Mouse (Mus musculus): ENCODE measurements around the gene Trap1. TPM values are rescaled to one million over a fixed set of nuclear protein-coding genes. Genes with fewer than 3 reads are reported as not detected.
A peak's percentile ranks its signal among the peaks of the same experiment; 100 is the strongest.

Trap1 gene
- polyA plus RNA-seq, 1 experiment from 2014 or later = 105 TPM

GRCm38 (mm10) chr16:4003489-4004398 lies 73.9 kb downstream of the Trap1 start, which contains the start of gene Slx4:
TSS of gene Slx4 (minus strand) at chr16:4003770.
- Histone ChIP-seq H3K9me3 (0 out of 2 replicates have a peak, but pooled peaks cover 4% of the 10 kb centered on the region), H3K36me3 (peaks cover 25% of the 10 kb centered on the region), H3K27me3 (ENCODE audit: insufficient read depth, poor library complexity, severe bottlenecking) (no peaks in the 10 kb centered on the region), H3K4me3 (peak within 1 kb of the TSS; percentile 82), H3K4me1 (peaks cover 13% of the 10 kb centered on the region), H3K27ac (peak within 1 kb of the TSS; percentile 89)
- WGBS = 1% methylated on average over 58 of the region's 58 CpGs
- peak; percentile 98 for DNase-seq (ENCODE audit: low spot score)

Small RNAs within 50 kb of the gene (microRNA-seq; reads per million reads assigned to microRNA genes)
- not detected for gene Gm23413

Other genes starting within 250 kb of the Trap1 start
- gene Olfr15, start 246.9 kb downstream of the Trap1 start, polyA plus RNA-seq (2016; fragmentation: Nextera tagmentation; extraction: Ambion mirVana) = not detected in 2 replicates
- 0.72 and 1.1 TPM in 2 replicates for gene Zfp174, start 230.6 kb downstream of the Trap1 start, polyA plus RNA-seq (2016; fragmentation: Nextera tagmentation; extraction: Ambion mirVana)
- gene Naa60, start 205.5 kb downstream of the Trap1 start, polyA plus RNA-seq (2016; fragmentation: Nextera tagmentation; extraction: Ambion mirVana) = 39.2 and 43.6 TPM in 2 replicates
- gene Zfp597, start 193.3 kb downstream of the Trap1 start, polyA plus RNA-seq (2016; fragmentation: Nextera tagmentation; extraction: Ambion mirVana) = 5.4 and 6.5 TPM in 2 replicates
- gene Gm20695, start 193.2 kb downstream of the Trap1 start, polyA plus RNA-seq (2016; fragmentation: Nextera tagmentation; extraction: Ambion mirVana) = 0.71 and 1.4 TPM in 2 replicates
- gene 1700037C18Rik, start 169.1 kb downstream of the Trap1 start, polyA plus RNA-seq (2016; fragmentation: Nextera tagmentation; extraction: Ambion mirVana) = 7.0 and 7.4 TPM in 2 replicates
- 13.8 and 16.1 TPM in 2 replicates for gene Cluap1, start 169.0 kb downstream of the Trap1 start, polyA plus RNA-seq (2016; fragmentation: Nextera tagmentation; extraction: Ambion mirVana)
- 0.91 and 1.1 TPM in 2 replicates for gene Nlrc3, start 101.2 kb downstream of the Trap1 start, polyA plus RNA-seq (2016; fragmentation: Nextera tagmentation; extraction: Ambion mirVana)
- 17.5 and 20.0 TPM in 2 replicates for gene Slx4, start 74.1 kb downstream of the Trap1 start, polyA plus RNA-seq (2016; fragmentation: Nextera tagmentation; extraction: Ambion mirVana)
- gene Dnase1, start 40.9 kb downstream of the Trap1 start, polyA plus RNA-seq (2016; fragmentation: Nextera tagmentation; extraction: Ambion mirVana) = 5.2 and 5.5 TPM in 2 replicates
- gene Crebbp, start 136.2 kb upstream of the Trap1 start, polyA plus RNA-seq (2016; fragmentation: Nextera tagmentation; extraction: Ambion mirVana) = 19.9 and 26.9 TPM in 2 replicates

All from heart, embryonic 10.5 days (tissue).